Mouse (Mus musculus): ENCODE measurements around the gene Pprc1. TPM values are rescaled to one million over a fixed set of nuclear protein-coding genes. Genes with fewer than 3 reads are reported as not detected.

The Pprc1 gene
- total RNA-seq, 2 experiments from 2014 or later: 31.4 to 35.1 TPM

Other genes starting within 250 kb of the Pprc1 start
- 10 to 100 TPM; 69.8 to 85.1 TPM for gene Kcnip2, start 228.8 kb upstream of the Pprc1 start, total RNA-seq (2021)
- 10 to 100 TPM; 14.8 to 16.9 TPM for gene Armh3, start 46.4 kb upstream of the Pprc1 start, total RNA-seq (2021)
- 1 to 10 TPM; 5.6 to 5.8 TPM for gene Hps6, start 41.4 kb upstream of the Pprc1 start, total RNA-seq (2021)
- gene Ldb1, start 328 bp downstream of the Pprc1 start, total RNA-seq (2021): 10 to 100 TPM; 76.3 to 81.5 TPM
- 10 to 100 TPM; 31.4 to 32.0 TPM for gene Nolc1, start 31.0 kb downstream of the Pprc1 start, total RNA-seq (2021)
- not detected for gene Elovl3, start 87.0 kb downstream of the Pprc1 start, total RNA-seq (2021)
- not detected for gene Pitx3, start 103.4 kb downstream of the Pprc1 start, total RNA-seq (2021)
- gene Gbf1, start 107.6 kb downstream of the Pprc1 start, total RNA-seq (2021): 10 to 100 TPM; 57.6 to 58.3 TPM

All from heart, postnatal 4 days (tissue).